Mouse (Mus musculus) hindbrain, embryonic 12.5 days (tissue): ENCODE results near the gene M1ap. TPM values are rescaled to one million over a fixed set of nuclear protein-coding genes. Genes with fewer than 3 reads are reported as not detected.

ENCODE experiments used
- ATAC-seq: fragments of 200-750 bp; cut with Nextera tagmentation; 2 replicates; pipeline ENCODE4 v1.8.0; 2017; ENCODE audit warnings: moderate TSS enrichment; ENCODE audit not compliant: low FRiP score
- H3K27ac ChIP-seq: fragments of 300-500 bp; sonication (generic); 2 replicates; pipeline ENCODE4 v1.5.1; 2016; ENCODE audit warnings: mild to moderate bottlenecking
- H3K27me3 ChIP-seq: fragments of 300-500 bp; sonication (generic); 2 replicates; pipeline ENCODE4 v1.6.1; 2016; ENCODE audit warnings: mild to moderate bottlenecking
- H3K36me3 ChIP-seq: fragments of 300-500 bp; sonication (generic); 2 replicates; pipeline ENCODE4 v1.6.1; 2016; ENCODE audit warnings: mild to moderate bottlenecking
- H3K4me1 ChIP-seq: fragments of 300-500 bp; sonication (generic); 2 replicates; pipeline ENCODE4 v1.6.1; 2016
- H3K4me2 ChIP-seq: fragments of 300-500 bp; sonication (generic); replicated peaks from 2 replicates; pipeline ENCODE4 v1.6.1; 2016; ENCODE audit warnings: mild to moderate bottlenecking
- H3K4me3 ChIP-seq: fragments of 300-500 bp; sonication (generic); 2 replicates; pipeline ENCODE4 v1.5.1; 2016; ENCODE audit warnings: mild to moderate bottlenecking
- H3K9ac ChIP-seq: fragments of 300-500 bp; sonication (generic); 2 replicates; pipeline ENCODE4 v1.6.1; 2016; ENCODE audit warnings: mild to moderate bottlenecking, moderate library complexity
- H3K9me3 ChIP-seq: fragments of 300-500 bp; sonication (generic); replicated peaks from 2 replicates; pipeline ENCODE4 v1.6.1; 2016; ENCODE audit warnings: mild to moderate bottlenecking
- WGBS: fragments of 180-500 bp; shearing (Covaris S2); methylation state at CpG from one replicate; pipeline ENCODE4 v1.1.7; 2016; 5-methylcytosine and 5-hydroxymethylcytosine counted together
- polyA plus RNA-seq: library from polyadenylated mRNA; unstranded; fragments of >200 nt; fragmentation: Nextera tagmentation; extraction: Ambion mirVana; gene quantifications from 2 replicates; pipeline ENCODE4 v1.2.1, GENCODE M21; 2016

M1ap gene
- polyA plus RNA-seq, 1 experiment from 2014 or later, result 1.1 TPM

- ATAC-seq, result no peak
- WGBS, result 78% methylated on average over 12 of the region's 12 CpGs
- H3K36me3 ChIP-seq, result no peaks in the 10 kb centered on the region
- H3K27me3 ChIP-seq, result 0 out of 2 replicates have a peak, but pooled peaks cover 2% of the 10 kb centered on the region
- no peak overlapping the region for H3K4me2 ChIP-seq
- H3K4me1 ChIP-seq, result no peaks in the 10 kb centered on the region
- no peak overlapping the region for H3K27ac ChIP-seq
- H3K9ac ChIP-seq, result no peak overlapping the region
- no peaks in the 10 kb centered on the region for H3K9me3 ChIP-seq
- no peak overlapping the region for H3K4me3 ChIP-seq
These were observed 68.1 kb downstream of the M1ap start for GRCm38 (mm10) chr6:83014482-83015466.

GRCm38 (mm10) chr6:83015749-83016148 lies 69.0 kb downstream of the M1ap start:
- Histone ChIP-seq H3K4me1 (no peaks in the 10 kb centered on the region), H3K27ac (no peak overlapping the region), H3K9ac (no peak overlapping the region), H3K4me3 (no peak overlapping the region), H3K36me3 (no peaks in the 10 kb centered on the region), H3K27me3 (0 out of 2 replicates have a peak, but pooled peaks cover 2% of the 10 kb centered on the region), H3K4me2 (no peak overlapping the region), H3K9me3 (no peaks in the 10 kb centered on the region)
- ATAC-seq, result no peak
- WGBS, result 90% methylated on average over 2 of the region's 2 CpGs

- Histone ChIP-seq H3K4me2 (no peak overlapping the region), H3K27me3 (0 out of 2 replicates have a peak, but pooled peaks cover 2% of the 10 kb centered on the region), H3K9me3 (no peaks in the 10 kb centered on the region), H3K27ac (no peak overlapping the region), H3K4me3 (no peak overlapping the region), H3K4me1 (no peaks in the 10 kb centered on the region), H3K9ac (no peak overlapping the region), H3K36me3 (no peaks in the 10 kb centered on the region)
- 74% methylated on average over 3 of the region's 3 CpGs for WGBS
- no peak for ATAC-seq
These were observed 70.5 kb downstream of the M1ap start for GRCm38 (mm10) chr6:83017190-83017589.

GRCm38 (mm10) chr6:83019044-83019443 lies 72.3 kb downstream of the M1ap start:
- ATAC-seq, result no peak
- WGBS, result 61% methylated on average over 3 of the region's 3 CpGs
- no peaks in the 10 kb centered on the region for H3K9me3 ChIP-seq
- no peak overlapping the region for H3K27ac ChIP-seq
- H3K27me3 ChIP-seq, result no peaks in the 10 kb centered on the region
- H3K36me3 ChIP-seq, result no peaks in the 10 kb centered on the region
- no peak overlapping the region for H3K4me2 ChIP-seq
- no peak overlapping the region for H3K9ac ChIP-seq
- no peaks in the 10 kb centered on the region for H3K4me1 ChIP-seq
- H3K4me3 ChIP-seq, result no peak overlapping the region

GRCm38 (mm10) chr6:83020121-83020520 lies 73.4 kb downstream of the M1ap start:
- Histone ChIP-seq H3K27ac (no peak overlapping the region), H3K27me3 (no peaks in the 10 kb centered on the region), H3K4me2 (no peak overlapping the region), H3K36me3 (no peaks in the 10 kb centered on the region), H3K9me3 (no peaks in the 10 kb centered on the region), H3K9ac (no peak overlapping the region), H3K4me1 (no peaks in the 10 kb centered on the region), H3K4me3 (no peak overlapping the region)
- 90% methylated on average over 6 of the region's 6 CpGs for WGBS
- ATAC-seq, result no peak

- no peak overlapping the region for H3K27ac ChIP-seq
- WGBS, result 81% methylated on average over 4 of the region's 4 CpGs
These were observed 74.3 kb downstream of the M1ap start for GRCm38 (mm10) chr6:83020836-83021593.

GRCm38 (mm10) chr6:83023008-83023407 lies 76.3 kb downstream of the M1ap start:
- H3K36me3 ChIP-seq, result no peaks in the 10 kb centered on the region
- no peak for ATAC-seq
- WGBS, result 88% methylated on average over 9 of the region's 9 CpGs
- H3K4me3 ChIP-seq, result no peak overlapping the region
- H3K27me3 ChIP-seq, result peaks cover 5% of the 10 kb centered on the region
- H3K4me1 ChIP-seq, result no peaks in the 10 kb centered on the region
- H3K9me3 ChIP-seq, result no peaks in the 10 kb centered on the region
- no peak overlapping the region for H3K27ac ChIP-seq
- H3K9ac ChIP-seq, result no peak overlapping the region
- no peak overlapping the region for H3K4me2 ChIP-seq

More at GRCm38 (mm10) chr6:83020836-83021593, 74.3 kb downstream of the M1ap start:
- no peak for ATAC-seq
- H3K9ac ChIP-seq, result no peak overlapping the region
- H3K27me3 ChIP-seq, result no peaks in the 10 kb centered on the region
- H3K9me3 ChIP-seq, result no peaks in the 10 kb centered on the region
- no peak overlapping the region for H3K4me2 ChIP-seq
- H3K36me3 ChIP-seq, result no peaks in the 10 kb centered on the region
- H3K4me1 ChIP-seq, result no peaks in the 10 kb centered on the region
- H3K4me3 ChIP-seq, result no peak overlapping the region

GRCm38 (mm10) chr6:83023786-83024185 lies 77.1 kb downstream of the M1ap start:
- no peak overlapping the region for H3K27ac ChIP-seq
- no peak overlapping the region for H3K4me2 ChIP-seq
- peaks cover 11% of the 10 kb centered on the region for H3K27me3 ChIP-seq
- H3K9me3 ChIP-seq, result no peaks in the 10 kb centered on the region
- no peaks in the 10 kb centered on the region for H3K4me1 ChIP-seq
- no peak for ATAC-seq
- H3K9ac ChIP-seq, result no peak overlapping the region
- no peaks in the 10 kb centered on the region for H3K36me3 ChIP-seq
- WGBS, result 92% methylated on average over 2 of the region's 2 CpGs
- no peak overlapping the region for H3K4me3 ChIP-seq

GRCm38 (mm10) chr6:83024421-83024820 lies 77.7 kb downstream of the M1ap start:
- no peaks in the 10 kb centered on the region for H3K9me3 ChIP-seq
- peaks cover 16% of the 10 kb centered on the region for H3K27me3 ChIP-seq
- H3K4me2 ChIP-seq, result no peak overlapping the region
- H3K9ac ChIP-seq, result no peak overlapping the region
- H3K4me1 ChIP-seq, result no peaks in the 10 kb centered on the region
- no peak for ATAC-seq
- H3K27ac ChIP-seq, result no peak overlapping the region
- no peaks in the 10 kb centered on the region for H3K36me3 ChIP-seq
- H3K4me3 ChIP-seq, result no peak overlapping the region
- 79% methylated on average over 4 of the region's 4 CpGs for WGBS

GRCm38 (mm10) chr6:83025221-83025620 lies 78.5 kb downstream of the M1ap start:
- Histone ChIP-seq H3K9me3 (no peaks in the 10 kb centered on the region), H3K4me3 (no peak overlapping the region), H3K27me3 (peaks cover 24% of the 10 kb centered on the region), H3K4me2 (no peak overlapping the region), H3K27ac (no peak overlapping the region), H3K4me1 (0 out of 2 replicates have a peak, but pooled peaks cover under 1% of the 10 kb centered on the region), H3K36me3 (no peaks in the 10 kb centered on the region), H3K9ac (no peak overlapping the region)
- WGBS, result 90% methylated on average over 3 of the region's 4 CpGs
- no peak for ATAC-seq

- WGBS, result 66% methylated on average over 8 of the region's 8 CpGs
- Histone ChIP-seq H3K9ac (no peak overlapping the region), H3K27me3 (peaks cover 45% of the 10 kb centered on the region), H3K4me3 (no peak overlapping the region), H3K4me2 (no peak overlapping the region), H3K36me3 (no peaks in the 10 kb centered on the region), H3K27ac (no peak overlapping the region), H3K9me3 (no peaks in the 10 kb centered on the region), H3K4me1 (peaks cover 7% of the 10 kb centered on the region)
- no peak for ATAC-seq
These were observed 80.6 kb downstream of the M1ap start for GRCm38 (mm10) chr6:83027293-83027692.

GRCm38 (mm10) chr6:83027706-83028105 lies 81.0 kb downstream of the M1ap start:
- WGBS, result 52% methylated on average over 6 of the region's 9 CpGs

More at GRCm38 (mm10) chr6:83027706-83028105, 81.0 kb downstream of the M1ap start:
- Histone ChIP-seq H3K36me3 (no peaks in the 10 kb centered on the region), H3K9ac (no peak overlapping the region), H3K9me3 (no peaks in the 10 kb centered on the region), H3K27me3 (peaks cover 49% of the 10 kb centered on the region), H3K27ac (no peak overlapping the region), H3K4me2 (no peak overlapping the region), H3K4me1 (peaks cover 11% of the 10 kb centered on the region), H3K4me3 (no peak overlapping the region)
- no peak for ATAC-seq
